Mouse (Mus musculus) layer of hippocampus, adult 2 months (tissue): ENCODE measurements around the gene Foxr1. TPM values are rescaled to one million over a fixed set of nuclear protein-coding genes. Genes with fewer than 3 reads are reported as not detected.
"Not testable (repeated sequence)": the region's sequence is repeated elsewhere in the genome, so short reads cannot be mapped to it uniquely, and the experiment has no call there.

Experiments used
- DNase-seq, 2 experiments: peaks; one replicate each; pipeline ENCODE4 v3.0.0; 2022; ENCODE audit warnings: low spot score in 2 of 2
- H3K27ac ChIP-seq: fragments of 200-600 bp; 2 replicates; pipeline ENCODE4 v1.8.1; 2022
- H3K4me3 ChIP-seq: fragments of 200-600 bp; 2 replicates; pipeline ENCODE4 v1.8.1; 2022; ENCODE audit warnings: mild to moderate bottlenecking
- CTCF ChIP-seq: fragments of 200-600 bp; conservative IDR thresholded peaks from 2 replicates; pipeline ENCODE4 v1.8.1; 2022; ENCODE audit warnings: antibody characterized with exemption, mild to moderate bottlenecking, moderate library complexity
- total RNA-seq, 2 experiments: library from RNA; stranded (reverse); gene quantifications; 2 replicates each; pipeline ENCODE4 v1.2.3; 2021

Foxr1 gene
- total RNA-seq, 2 experiments from 2014 or later = not detected

- Histone ChIP-seq H3K27ac (peak within 1 kb of the TSS; percentile 93), H3K4me3 (peak within 1 kb of the TSS; percentile 96)
- TF ChIP-seq CTCF = no peak
- no peak for DNase-seq
Observed at GRCm38 (mm10) chr9:44418519-44419385, 22.2 kb downstream of the Foxr1 start, which contains the start of gene Ccdc84. TSS of gene Ccdc84 (minus strand) at chr9:44418569.

- Histone ChIP-seq H3K27ac (peak overlapping the region; percentile 93), H3K4me3 (peak overlapping the region; percentile 96)
- peak; percentile 95 to 97 for DNase-seq
- peak; percentile 97 for TF ChIP-seq CTCF
Observed at GRCm38 (mm10) chr9:44417892-44418363, 23.0 kb downstream of the Foxr1 start.

- TF ChIP-seq CTCF = no peak
- peak overlapping the region; percentile 93 for H3K27ac ChIP-seq
- H3K4me3 ChIP-seq = peak overlapping the region; percentile 96
- DNase-seq = no peak
Observed at GRCm38 (mm10) chr9:44417156-44417891, 23.6 kb downstream of the Foxr1 start.

- no peak for DNase-seq
- no peak overlapping the region for H3K4me3 ChIP-seq
- TF ChIP-seq CTCF = no peak
- H3K27ac ChIP-seq = no peak overlapping the region
Observed at GRCm38 (mm10) chr9:44412781-44413180, 28.2 kb downstream of the Foxr1 start.

- Histone ChIP-seq H3K4me3 (no peak overlapping the region), H3K27ac (no peak overlapping the region)
- TF ChIP-seq CTCF = no peak
- no peak for DNase-seq
Observed at GRCm38 (mm10) chr9:44412306-44412705, 28.6 kb downstream of the Foxr1 start.

GRCm38 (mm10) chr9:44411601-44412130, 29.3 kb downstream of the Foxr1 start:
- no peak for TF ChIP-seq CTCF

GRCm38 (mm10) chr9:44410647-44411336, 30.1 kb downstream of the Foxr1 start:
- H3K27ac ChIP-seq = no peak overlapping the region
- H3K4me3 ChIP-seq = no peak overlapping the region
- no peak for TF ChIP-seq CTCF
- no peak for DNase-seq

More at GRCm38 (mm10) chr9:44411601-44412130, 29.3 kb downstream of the Foxr1 start:
- H3K4me3 ChIP-seq = no peak overlapping the region
- H3K27ac ChIP-seq = no peak overlapping the region
- DNase-seq = no peak

GRCm38 (mm10) chr9:44408693-44409092, 32.2 kb downstream of the Foxr1 start:
- DNase-seq, H3K27ac ChIP-seq: not testable (repeated sequence)
- peak overlapping the region; percentile 85 for H3K4me3 ChIP-seq

GRCm38 (mm10) chr9:44407752-44408097, 33.2 kb downstream of the Foxr1 start:
- H3K4me3 ChIP-seq = peak overlapping the region; percentile 85
- DNase-seq = no peak
- H3K27ac ChIP-seq = peak overlapping the region; percentile 92
- no peak for TF ChIP-seq CTCF

GRCm38 (mm10) chr9:44406906-44407751, 33.8 kb downstream of the Foxr1 start, which contains the start of the genes Rps25 and Trappc4:
TSS of gene Rps25 (plus strand) at chr9:44407139.
TSS of gene Trappc4 (minus strand) at chr9:44407600.
- no peak for TF ChIP-seq CTCF
- Histone ChIP-seq H3K27ac (peak within 1 kb of the TSS; percentile 92), H3K4me3 (peak within 1 kb of the TSS; percentile 85)
- peak; percentile 91 to 92 for DNase-seq

- no peak overlapping the region for H3K27ac ChIP-seq
- TF ChIP-seq CTCF = no peak
- no peak overlapping the region for H3K4me3 ChIP-seq
- DNase-seq = no peak
Observed at GRCm38 (mm10) chr9:44405011-44405410, 35.9 kb downstream of the Foxr1 start.
